14 mouse cellular contexts compared by ENCODE assay signal in genomic region chr1:143200213-143200889, GRCm38 (mm10).
A peak's percentile ranks its signal among the peaks of the same experiment; 100 is the strongest.
DNase-seq lines count a peak whose midpoint lies in the region; ATAC-seq lines count a peak whose summit lies in the region.
"Had no signal": no experiment of that assay in that cellular context is flagged by ENCODE, and none has a peak within 500 bp of the region (broad histone marks: within the 10 kb centered on the region; RNA-seq: fewer than 3 reads in every experiment).

No protein-coding gene starts in this region.

- no peaks in the 10 kb centered on the region for H3K9me3 ChIP-seq in hindbrain, embryonic 15.5 days
- no peaks in the 10 kb centered on the region for H3K9me3 ChIP-seq in hindbrain, embryonic 12.5 days (replicated peaks)
- H3K9me3 ChIP-seq: midbrain, embryonic 12.5 days had no signal

- no peak overlapping the region for H3K27ac ChIP-seq in hindbrain, embryonic 15.5 days (replicated peaks)
- no peak overlapping the region for H3K27ac ChIP-seq in hindbrain, embryonic 12.5 days
- H3K27ac ChIP-seq: liver, embryonic 15.5 days; midbrain, embryonic 12.5 days had no signal

- WGBS in hindbrain, embryonic 15.5 days: 67% methylated on average over 4 of the region's 4 CpGs
- WGBS in hindbrain, embryonic 12.5 days: 83% methylated on average over 4 of the region's 4 CpGs

- H3K4me1 ChIP-seq in hindbrain, embryonic 15.5 days (replicated peaks): no peaks in the 10 kb centered on the region
- no peaks in the 10 kb centered on the region for H3K4me1 ChIP-seq in hindbrain, embryonic 12.5 days
- H3K4me1 ChIP-seq: liver, embryonic 15.5 days; midbrain, embryonic 12.5 days had no signal

- H3K4me3 ChIP-seq in hindbrain, embryonic 15.5 days: no peak overlapping the region
- no peak overlapping the region for H3K4me3 ChIP-seq in hindbrain, embryonic 12.5 days
- H3K4me3 ChIP-seq: liver, embryonic 15.5 days; midbrain, embryonic 12.5 days had no signal

- H3K4me2 ChIP-seq in hindbrain, embryonic 15.5 days: no peak overlapping the region
- H3K4me2 ChIP-seq in hindbrain, embryonic 12.5 days (replicated peaks): no peak overlapping the region
- H3K4me2 ChIP-seq: liver, embryonic 15.5 days; midbrain, embryonic 12.5 days had no signal

- intact Hi-C loops in gastrocnemius, postnatal 36 days (cut with DNase I): no loop called here

- no peaks in the 10 kb centered on the region for H3K36me3 ChIP-seq in hindbrain, embryonic 15.5 days
- H3K36me3 ChIP-seq in hindbrain, embryonic 12.5 days: no peaks in the 10 kb centered on the region
- H3K36me3 ChIP-seq: liver, embryonic 15.5 days; midbrain, embryonic 12.5 days had no signal

- peak; percentile 73 to 88 for DNase-seq in cerebellum, postnatal 14 days
- peak; percentile 72 for DNase-seq in layer of hippocampus, adult 9-11 months
- peak; percentile 4 for DNase-seq in right cerebral cortex, postnatal 14 days
- no peak for DNase-seq in gastrocnemius, postnatal 25 days
- no peak for DNase-seq in gastrocnemius, postnatal 36 days
- DNase-seq: adrenal gland, postnatal 25 days; gastrocnemius, postnatal 14 days; kidney, postnatal 10 days had no signal

- H3K27me3 ChIP-seq in hindbrain, embryonic 15.5 days: no peaks in the 10 kb centered on the region
- H3K27me3 ChIP-seq in hindbrain, embryonic 12.5 days: no peaks in the 10 kb centered on the region
- H3K27me3 ChIP-seq: liver, embryonic 15.5 days; midbrain, embryonic 12.5 days; Patski had no signal

- ATAC-seq in hindbrain, embryonic 15.5 days (ENCODE audit: low FRiP score, low read depth): peak; percentile 73
- ATAC-seq in hindbrain, embryonic 12.5 days (ENCODE audit: low FRiP score): no peak
- no peak for ATAC-seq in megakaryocyte progenitor cell, adult 5-6 weeks (replicated peaks; ENCODE audit: poor library complexity)
- ATAC-seq: Patski had no signal

- H3K9ac ChIP-seq in hindbrain, embryonic 15.5 days: no peak overlapping the region
- H3K9ac ChIP-seq in hindbrain, embryonic 12.5 days: no peak overlapping the region
- H3K9ac ChIP-seq: liver, embryonic 15.5 days; midbrain, embryonic 12.5 days had no signal

Comparison
In these comparisons a context has a peak if more than half of its experiments do, and no peak if none do; other contexts are left out.
1. DNase-seq: peak in cerebellum, postnatal 14 days (2 of 2), layer of hippocampus, adult 9-11 months (single experiment) and right cerebral cortex, postnatal 14 days (single experiment); none in gastrocnemius, postnatal 25 days (single experiment) and gastrocnemius, postnatal 36 days (0 of 2).